Mouse (Mus musculus) 3134 (cell line): Measurements from ENCODE around the gene Wars.
A peak's percentile ranks its signal among the peaks of the same experiment; 100 is the strongest.

Source experiments
- DNase-seq: peaks from one replicate; pipeline ENCODE4 v3.0.0-alpha.2; 2011; ENCODE audit warnings: low spot score; ENCODE audit not compliant: insufficient read length; ENCODE audit errors: extremely low read depth

Wars gene

GRCm38 (mm10) chr12:108893715-108894431 lies at the start of gene Wars:
TSS of gene Wars (minus strand) at chr12:108894174.
- peak; percentile 96 for DNase-seq

DNA sequence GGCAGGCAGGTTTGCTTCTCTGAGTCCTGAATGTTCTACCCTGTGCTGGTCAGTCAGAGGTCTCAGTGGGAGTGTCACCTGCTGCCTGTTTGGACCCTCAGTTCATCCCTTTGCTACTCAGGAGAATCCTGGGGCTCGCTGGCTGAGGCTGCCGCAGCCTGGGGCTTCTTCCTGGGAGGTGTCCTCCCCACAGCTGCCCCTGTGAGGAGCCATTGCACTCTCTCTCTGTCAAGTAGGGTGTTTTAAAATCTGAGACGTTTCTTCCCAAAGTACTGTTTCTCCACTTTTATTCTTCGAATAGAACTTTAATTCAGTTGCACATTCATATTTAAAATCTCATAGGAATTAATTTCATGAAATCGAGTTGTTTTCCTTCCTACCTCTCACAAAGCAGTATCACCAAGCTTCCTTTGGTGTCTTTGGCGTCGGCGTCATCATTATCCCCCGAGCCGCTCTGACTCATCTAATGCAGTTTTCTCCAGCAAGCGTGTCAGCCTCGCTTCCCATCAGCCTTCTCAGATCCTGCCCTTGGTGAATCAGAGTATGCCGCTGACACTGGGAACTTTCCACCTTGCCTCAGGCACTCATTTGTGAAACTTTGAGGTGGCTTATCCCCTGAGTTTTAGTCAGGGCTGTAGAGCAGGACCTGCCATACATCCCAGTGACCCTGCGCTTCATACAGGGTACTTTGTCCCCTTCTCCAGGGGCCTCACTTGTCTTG lies 48.4 kb upstream of the Wars start:
- DNase-seq, result peak; percentile 51

GRCm38 (mm10) chr12:108941282-108941681 lies 47.3 kb upstream of the Wars start:
- no peak for DNase-seq

DNA sequence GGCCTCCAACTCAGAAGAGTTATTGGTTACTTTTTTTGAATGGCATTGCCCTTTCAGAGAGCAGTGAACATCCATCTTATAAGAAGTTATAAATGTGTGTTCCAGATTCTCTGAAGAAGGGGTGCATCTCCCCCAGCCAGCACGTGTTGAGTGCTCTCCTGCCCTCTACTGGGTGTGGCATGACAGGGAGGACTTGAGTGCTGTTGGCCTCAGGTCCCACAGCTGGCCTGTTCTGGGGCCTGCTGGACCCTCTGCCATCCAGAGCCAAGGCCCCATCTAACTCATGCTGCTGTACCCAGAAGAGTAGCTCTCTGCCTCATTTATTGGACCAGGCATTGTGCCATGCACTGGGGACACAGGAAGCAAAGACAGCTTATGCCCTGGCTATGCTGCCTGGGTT lies 46.3 kb upstream of the Wars start:
- no peak for DNase-seq

DNA sequence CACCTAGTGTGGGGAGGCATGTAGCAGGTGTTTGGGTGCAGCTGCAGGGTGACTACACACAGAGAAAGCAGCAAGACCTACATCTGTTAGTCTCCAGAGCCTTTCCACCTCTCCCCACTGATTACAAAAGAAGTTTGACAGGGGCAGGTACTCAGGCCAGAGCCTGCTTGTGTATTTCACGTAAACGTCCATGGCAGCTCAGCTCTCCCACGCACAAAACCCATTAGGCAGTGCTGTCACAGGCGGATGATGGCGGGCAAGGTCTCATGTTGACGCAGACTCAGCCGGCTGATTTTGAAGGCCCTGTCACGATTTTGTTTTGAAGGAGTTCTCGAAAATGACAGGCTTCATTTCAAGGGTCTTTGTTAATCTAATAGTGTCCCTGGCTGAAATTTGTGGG lies 45.3 kb upstream of the Wars start:
- no peak for DNase-seq

GRCm38 (mm10) chr12:108938844-108939243 lies 44.9 kb upstream of the Wars start:
- DNase-seq, result no peak

- DNase-seq, result no peak
These were observed 43.5 kb upstream of the Wars start for GRCm38 (mm10) chr12:108937506-108937905.

GRCm38 (mm10) chr12:108936834-108937233 lies 42.9 kb upstream of the Wars start:
- peak; percentile 44 for DNase-seq

DNA sequence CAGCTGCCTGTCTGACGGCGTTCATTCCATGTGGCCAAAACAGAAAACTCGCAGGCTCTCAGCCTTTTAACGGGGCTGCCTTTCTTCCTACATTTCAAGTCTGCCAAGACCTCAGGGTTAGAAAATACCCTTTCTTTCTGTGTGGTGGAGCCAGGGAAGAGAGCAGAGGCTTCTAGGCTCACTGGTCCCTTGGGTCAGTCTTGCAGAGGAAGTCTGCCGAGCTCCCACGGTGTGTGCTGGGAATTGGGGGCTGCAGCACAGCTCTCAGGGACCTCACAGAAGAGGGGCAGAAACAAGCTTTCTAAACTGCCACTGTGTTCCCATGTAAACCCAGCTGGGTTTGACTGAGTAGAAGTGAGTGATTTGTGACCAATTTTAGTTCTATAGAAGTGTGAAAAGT lies 40.3 kb upstream of the Wars start:
- no peak for DNase-seq

- DNase-seq, result no peak
These were observed 38.1 kb upstream of the Wars start for GRCm38 (mm10) chr12:108932113-108932512.

DNA sequence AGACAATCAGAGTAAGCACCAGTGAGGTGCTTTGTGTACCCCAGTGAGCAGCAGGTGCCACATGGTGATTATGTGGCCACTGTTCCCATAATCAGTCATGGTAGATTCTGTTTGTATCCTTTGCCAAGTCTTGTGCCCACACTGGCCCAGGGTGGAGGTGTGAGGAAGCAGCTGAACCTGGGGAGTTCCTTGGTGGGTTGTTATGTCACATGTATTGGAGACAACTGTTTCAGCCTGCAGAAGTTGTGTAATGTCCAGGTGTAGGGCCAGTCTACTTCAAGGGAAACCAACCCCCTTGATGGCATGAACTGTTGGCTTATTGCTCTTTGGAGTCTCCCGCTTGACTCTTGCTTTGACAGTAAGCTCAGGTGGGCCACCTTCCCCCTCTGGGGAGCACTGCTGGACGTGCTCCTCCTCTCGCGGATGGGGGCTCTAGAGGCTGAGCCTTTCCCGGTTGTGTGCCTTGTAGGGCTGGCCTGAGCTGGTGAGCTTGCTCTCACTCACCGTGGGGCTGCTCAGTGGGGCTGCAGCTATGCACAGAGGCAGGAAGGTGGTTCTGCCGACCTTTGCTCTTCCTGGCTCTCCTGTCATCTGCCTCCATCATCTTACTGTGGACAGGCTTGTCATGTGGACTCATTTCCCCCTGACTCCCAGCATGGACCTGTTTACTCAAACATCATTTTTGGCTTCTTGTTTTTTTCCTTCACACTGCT lies 37.5 kb upstream of the Wars start:
- no peak for DNase-seq

- no peak for DNase-seq
These were observed 35.5 kb upstream of the Wars start for GRCm38 (mm10) chr12:108929475-108929874.

DNA sequence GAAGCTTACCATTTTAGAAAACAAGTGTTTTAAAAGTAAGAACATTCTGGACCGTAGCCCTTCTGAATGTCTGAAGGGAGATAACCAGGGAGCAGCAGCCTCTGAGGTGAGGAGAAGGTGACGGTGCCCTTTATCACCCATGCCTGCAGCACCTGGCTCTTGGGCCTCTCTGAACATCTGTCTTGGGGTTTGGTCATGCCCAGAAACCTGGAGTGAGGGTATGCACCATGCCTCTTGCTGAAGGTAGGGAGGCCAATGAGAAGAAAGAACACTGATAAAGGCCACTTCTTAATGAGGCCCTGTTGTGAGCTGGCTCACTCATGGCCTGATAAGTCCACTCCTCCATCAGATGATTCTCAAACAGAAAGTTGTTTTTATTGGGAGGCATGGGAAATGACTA lies 34.3 kb upstream of the Wars start:
- DNase-seq, result no peak

DNA sequence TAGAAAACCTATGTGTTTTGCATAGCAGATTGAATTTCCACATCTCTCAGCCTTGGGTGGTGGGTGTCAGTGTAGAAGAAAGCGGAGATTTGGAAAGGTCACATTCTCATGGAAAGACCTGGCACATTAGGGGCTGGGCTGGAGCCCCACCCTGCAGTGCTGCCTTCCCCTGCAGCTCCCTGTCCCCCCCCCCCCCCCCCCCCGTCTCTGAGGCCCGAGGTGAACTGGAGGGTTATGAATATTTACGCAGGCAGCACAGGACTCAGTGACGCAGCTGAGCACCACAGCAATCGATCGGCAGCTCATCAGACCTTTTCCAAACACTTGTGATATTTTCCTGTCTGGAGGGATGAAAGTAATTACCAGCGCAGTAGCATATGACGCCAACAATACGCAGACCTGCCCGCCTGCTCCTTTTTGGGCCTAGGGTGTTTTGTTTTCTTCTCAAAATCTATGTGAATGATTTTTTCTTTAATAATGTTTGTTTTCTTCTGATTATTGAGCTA lies 32.7 kb upstream of the Wars start:
- DNase-seq, result no peak

GRCm38 (mm10) chr12:108918753-108919152 lies 24.8 kb upstream of the Wars start:
- DNase-seq, result no peak

DNA sequence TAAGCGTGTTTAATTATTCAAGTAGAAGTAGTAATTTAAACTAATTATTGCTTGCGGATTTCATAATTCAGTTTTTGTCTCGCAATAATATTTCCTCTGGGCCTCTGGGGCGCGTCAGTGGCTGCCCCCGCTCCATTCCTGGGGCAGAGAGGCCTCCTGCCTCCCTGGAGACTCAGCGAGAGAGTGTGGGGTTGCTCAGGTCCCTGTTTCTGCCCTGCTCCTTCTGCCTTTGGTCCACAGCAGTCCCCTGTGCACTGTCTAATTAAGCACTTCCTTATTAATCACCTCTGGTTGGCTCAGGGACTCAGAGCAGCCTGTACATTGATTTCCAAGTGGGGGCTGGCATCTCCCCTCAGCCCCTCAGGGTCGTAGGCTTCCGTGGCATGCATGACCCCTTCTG lies 23.5 kb upstream of the Wars start:
- no peak for DNase-seq

GRCm38 (mm10) chr12:108916447-108917042 lies 22.6 kb upstream of the Wars start:
- DNase-seq, result no peak

GRCm38 (mm10) chr12:108915893-108916292 lies 21.9 kb upstream of the Wars start:
- DNase-seq, result no peak

DNA sequence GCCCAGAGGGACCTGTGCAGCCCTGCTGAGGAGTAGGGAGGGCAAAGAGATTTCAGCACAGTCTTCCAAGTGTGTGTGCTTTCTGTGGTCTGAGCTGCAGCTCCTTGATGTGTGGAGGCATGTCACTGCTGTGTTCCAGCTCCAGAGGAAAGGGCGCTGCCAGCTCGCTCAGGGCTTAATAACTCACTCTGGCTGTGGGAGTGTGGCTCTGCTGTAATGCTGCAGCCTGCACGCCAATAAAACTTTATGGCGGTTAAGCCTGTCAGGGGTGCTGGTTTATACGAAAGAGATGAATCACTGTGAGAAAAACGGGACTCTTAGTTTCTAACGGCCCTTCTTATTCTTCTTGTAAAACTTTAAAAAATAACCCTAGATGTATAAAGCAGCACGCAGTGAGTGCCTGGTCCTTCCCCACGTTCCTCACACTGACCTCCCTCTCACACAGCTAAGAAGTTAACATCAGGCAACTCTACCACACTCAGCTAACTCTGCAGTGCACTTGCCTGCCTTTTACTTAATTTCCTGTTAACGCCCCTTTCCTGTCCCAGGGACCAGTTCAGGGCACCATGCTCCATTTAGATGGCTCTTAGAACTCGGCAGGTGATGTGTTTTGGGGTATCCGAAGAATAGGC lies 20.9 kb upstream of the Wars start:
- no peak for DNase-seq

DNA sequence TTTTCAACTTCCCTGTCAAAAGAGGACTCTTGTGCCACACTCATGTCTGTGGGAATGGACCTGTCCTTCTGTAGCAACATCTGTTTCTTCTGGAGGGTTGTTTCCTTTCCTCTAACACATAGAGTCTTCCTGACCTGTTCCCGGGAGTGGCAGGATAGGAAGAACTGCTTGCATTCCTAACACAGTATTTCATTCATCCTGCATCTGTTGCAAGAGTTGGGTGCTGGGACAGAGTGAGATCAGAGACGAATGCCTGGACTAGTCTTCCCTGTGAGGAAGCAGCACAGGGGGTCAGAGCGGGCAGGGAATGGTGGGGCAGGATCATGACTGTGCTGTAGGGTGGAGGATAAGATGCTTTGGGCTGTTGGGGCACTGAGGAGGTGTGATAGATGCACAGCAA lies 20.2 kb upstream of the Wars start:
- no peak for DNase-seq

GRCm38 (mm10) chr12:108912442-108912841 lies 18.5 kb upstream of the Wars start:
- DNase-seq, result no peak
